Mouse (Mus musculus) MEL (cell line): ENCODE results near the gene En2.

ENCODE experiments used
- CTCF ChIP-seq, 3 experiments: IDR thresholded peaks in 2 of 3; conservative IDR thresholded peaks in 1 of 3; 2 replicates each; pipeline ENCODE4 v1.5.1; 2011 to 2012; ENCODE audit warnings: low read length in 3 of 3, low read depth in 2 of 3, mild to moderate bottlenecking in 2 of 3, improper control_type of control experiment in 1 of 3, inconsistent platforms in 1 of 3, mixed read lengths in 1 of 3, moderate library complexity in 1 of 3; ENCODE audit not compliant: control insufficient read depth in 1 of 3, insufficient read depth in 1 of 3, poor library complexity in 1 of 3, severe bottlenecking in 1 of 3
- EP300 ChIP-seq, 2 experiments: IDR thresholded peaks; 2 replicates each; pipeline ENCODE4 v1.6.1; 2011; ENCODE audit warnings: improper control_type of control experiment in 2 of 2, low read length in 2 of 2, low read depth in 1 of 2, mild to moderate bottlenecking in 1 of 2
- GATA1 ChIP-seq: IDR thresholded peaks from 2 replicates; pipeline ENCODE4 v1.6.1; 2011; ENCODE audit warnings: low read depth, low read length, improper control_type of control experiment
- POLR2A ChIP-seq, 2 experiments: IDR thresholded peaks; 2 replicates each; pipeline ENCODE4 v1.6.1; 2011 to 2012; ENCODE audit warnings: low read length in 2 of 2, mild to moderate bottlenecking in 2 of 2, control low read depth in 1 of 2, improper control_type of control experiment in 1 of 2, low read depth in 1 of 2, moderate library complexity in 1 of 2; ENCODE audit not compliant: control insufficient read depth in 1 of 2, insufficient read depth in 1 of 2, poor library complexity in 1 of 2
- POLR2AphosphoS2 ChIP-seq: IDR thresholded peaks from 2 replicates; pipeline ENCODE4 v1.6.1; 2011; ENCODE audit warnings: low read length, improper control_type of control experiment
- TAL1 ChIP-seq: IDR thresholded peaks from 2 replicates; pipeline ENCODE4 v1.6.1; 2012; ENCODE audit warnings: mild to moderate bottlenecking, inconsistent platforms, low read length, moderate library complexity, mixed read lengths
- TCF12 ChIP-seq: IDR thresholded peaks from 2 replicates; pipeline ENCODE4 v1.6.1; 2014; ENCODE audit warnings: low read depth, mild to moderate bottlenecking, inconsistent platforms, low read length, improper control_type of control experiment, moderate library complexity
- ZKSCAN1 ChIP-seq: IDR thresholded peaks from 2 replicates; pipeline ENCODE4 v1.6.1; 2012; ENCODE audit warnings: low read depth, mild to moderate bottlenecking, inconsistent platforms, low read length, improper control_type of control experiment, moderate library complexity

DNA sequence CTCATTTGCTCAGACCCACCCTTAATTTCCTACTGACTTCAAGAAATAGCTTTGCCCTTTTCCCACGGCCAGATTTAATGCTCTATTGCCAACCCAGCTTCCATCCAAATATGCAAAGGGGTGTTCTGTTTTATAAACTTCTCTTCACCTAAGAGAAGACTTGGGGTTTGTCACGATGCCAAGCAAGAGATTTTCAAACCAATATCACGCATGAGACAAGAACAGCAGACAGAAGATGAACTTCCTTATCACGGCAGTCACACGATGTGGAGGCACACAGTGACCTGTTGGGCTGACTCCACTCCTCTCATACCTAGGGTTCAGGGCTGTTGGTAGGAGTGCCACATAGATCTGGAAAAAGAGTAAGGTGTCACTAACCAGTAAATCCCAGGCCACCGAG, 37.6 kb downstream of the En2 start:
- TF ChIP-seq ZKSCAN1 (no peak), POLR2AphosphoS2 (no peak), POLR2A (IDR thresholded peaks at IDR 0.05; ENCODE audit: control insufficient read depth in 1 of 2, insufficient read depth in 1 of 2, low read depth in 1 of 2, low read length in 2 of 2, poor library complexity in 1 of 2) (no peak), EP300 (IDR thresholded peaks at IDR 0.05; ENCODE audit: low read depth in 1 of 2, low read length in 2 of 2) (no peak), TCF12 (no peak), TAL1 (no peak), CTCF (IDR thresholded peaks at IDR 0.05 in 2 of 3, conservative IDR thresholded peaks at IDR 0.05 in 1 of 3; ENCODE audit: control insufficient read depth in 1 of 3, insufficient read depth in 1 of 3, low read depth in 2 of 3, low read length in 3 of 3, poor library complexity in 1 of 3, severe bottlenecking in 1 of 3) (no peak), GATA1 (no peak)
